Mouse (Mus musculus) kidney, adult 2 months (tissue): ENCODE results near the gene Ptgir. TPM values are rescaled to one million over a fixed set of nuclear protein-coding genes. Genes with fewer than 3 reads are reported as not detected.
A peak's percentile ranks its signal among the peaks of the same experiment; 100 is the strongest.

Source experiments
- DNase-seq: peaks from one replicate; pipeline ENCODE4 v3.0.0; 2021
- H3K27ac ChIP-seq: fragments of 200-500 bp; 2 replicates; pipeline ENCODE4 v1.5.1; 2012; ENCODE audit warnings: low read depth, low read length, control low read depth, inconsistent platforms; ENCODE audit not compliant: insufficient read depth
- H3K27me3 ChIP-seq: fragments of 200-500 bp; replicated peaks from 2 replicates; pipeline ENCODE4 v1.6.1; 2012; ENCODE audit warnings: mild to moderate bottlenecking, moderate library complexity, low read length, inconsistent platforms; ENCODE audit not compliant: control insufficient read depth, insufficient read depth
- H3K36me3 ChIP-seq: fragments of 200-500 bp; 2 replicates; pipeline ENCODE4 v1.6.1; 2012; ENCODE audit warnings: mild to moderate bottlenecking, moderate library complexity, low read length, inconsistent platforms; ENCODE audit not compliant: control insufficient read depth, insufficient read depth
- H3K4me1 ChIP-seq: fragments of 200-500 bp; 2 replicates; pipeline ENCODE4 v1.6.1; 2011; ENCODE audit warnings: low read length; ENCODE audit not compliant: control insufficient read depth, insufficient read depth
- H3K4me3 ChIP-seq: fragments of 200-500 bp; 2 replicates; pipeline ENCODE4 v1.5.1; 2011; ENCODE audit warnings: mild to moderate bottlenecking, low read depth, low read length, control low read depth; ENCODE audit not compliant: insufficient read depth
- CTCF ChIP-seq: fragments of 200-500 bp; conservative IDR thresholded peaks from 2 replicates; pipeline ENCODE4 v1.5.1; 2011; ENCODE audit warnings: low read depth, mild to moderate bottlenecking, control low read depth, low read length, moderate library complexity, mixed read lengths; ENCODE audit not compliant: insufficient read depth, insufficient read length
- POLR2A ChIP-seq: fragments of 200-500 bp; IDR thresholded peaks from one replicate; pipeline ENCODE4 v1.6.1; 2011; ENCODE audit warnings: low read depth, low read length, control low read depth
- WGBS: fragments of 180-500 bp; shearing (Covaris S2); methylation state at CpG from one replicate; pipeline ENCODE4 v1.1.7; 2018; 5-methylcytosine and 5-hydroxymethylcytosine counted together
- polyA plus RNA-seq: library from polyadenylated mRNA; depleted of rRNA; stranded (reverse); fragments of >200 nt; gene quantifications from 2 replicates; pipeline ENCODE4 v1.2.3, GENCODE M21; 2012

Ptgir gene
- polyA plus RNA-seq, 1 experiment: 4.0 TPM

DNA sequence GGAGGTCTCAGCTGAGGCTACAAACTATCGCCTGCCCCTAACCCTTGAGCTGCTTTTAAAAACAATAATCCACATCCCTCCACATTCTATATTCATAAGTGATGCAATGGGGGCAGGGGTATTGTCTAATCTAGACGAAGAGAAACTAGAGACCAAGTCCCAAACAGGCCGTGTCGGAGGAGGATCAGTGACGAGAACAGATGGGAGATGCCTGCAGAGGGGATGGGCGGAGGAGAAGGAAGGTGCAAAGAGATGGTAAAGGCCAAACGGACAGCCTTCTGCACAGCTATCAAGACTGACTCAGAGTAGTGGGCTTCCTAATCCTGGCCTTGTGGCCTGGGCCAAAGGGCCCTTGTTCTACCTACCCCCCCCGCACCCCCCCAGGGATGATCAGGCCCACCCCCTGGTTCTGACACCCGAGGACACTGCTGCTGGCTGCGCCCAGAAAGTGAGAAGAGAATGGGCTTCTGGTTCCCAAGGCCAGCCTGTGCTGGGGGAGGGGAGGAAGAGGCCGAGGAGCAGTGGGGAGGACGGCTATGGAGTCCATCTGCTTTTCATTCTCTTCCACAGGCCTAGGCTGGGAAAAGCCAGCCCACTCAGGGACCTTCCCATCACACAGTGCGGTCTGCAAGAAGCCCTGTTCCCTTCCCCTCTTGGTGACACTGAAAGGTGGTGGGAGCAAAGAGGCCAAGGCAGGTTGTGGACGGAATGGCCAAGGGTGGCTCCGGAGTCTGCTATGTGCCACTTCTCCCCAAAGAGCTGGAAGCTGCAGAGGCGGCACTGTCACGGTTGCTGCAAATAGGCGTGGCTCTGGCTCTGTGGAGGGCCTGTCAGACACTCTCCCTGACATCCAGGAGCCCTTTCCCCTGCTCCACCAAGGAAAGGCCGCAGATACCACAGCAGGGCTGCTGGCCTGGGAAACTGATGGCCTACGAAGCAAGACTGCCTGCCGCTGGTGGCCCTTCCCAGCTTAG, 14.8 kb downstream of the Ptgir start:
- Histone ChIP-seq H3K27me3 (no peaks in the 10 kb centered on the region), H3K4me1 (peaks cover 14% of the 10 kb centered on the region), H3K4me3 (peak overlapping the region; percentile 85), H3K36me3 (0 out of 2 replicates have a peak, but pooled peaks cover 2% of the 10 kb centered on the region), H3K27ac (peak overlapping the region; percentile 60)
- DNase-seq: no peak
- WGBS: 43% methylated on average over 21 of the region's 21 CpGs
- TF ChIP-seq CTCF: no peak
- no peak for TF ChIP-seq POLR2A

DNA sequence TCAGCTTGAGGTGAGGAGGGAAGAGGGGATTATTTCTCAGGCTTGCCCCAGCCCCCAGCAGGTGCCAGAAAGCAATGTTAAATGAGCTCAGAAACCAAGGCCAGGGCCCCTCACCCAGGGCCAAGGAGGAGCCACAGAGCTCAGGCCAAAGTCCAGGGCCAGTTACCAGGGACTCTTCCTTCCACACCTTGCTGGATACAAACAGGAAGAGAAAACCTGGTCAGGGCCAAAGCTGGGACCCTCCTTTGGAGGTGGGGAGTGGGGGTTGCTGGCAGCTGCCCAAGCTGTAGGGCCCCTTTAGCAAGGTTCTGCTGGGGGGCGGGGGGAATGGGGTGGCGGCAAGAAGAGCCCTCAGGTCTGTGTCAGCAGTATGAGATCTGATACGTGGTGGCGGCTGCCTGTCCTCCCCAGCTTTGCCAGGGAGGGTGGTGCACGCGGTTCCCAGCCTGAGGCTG, 15.6 kb downstream of the Ptgir start:
- Histone ChIP-seq H3K36me3 (0 out of 2 replicates have a peak, but pooled peaks cover 1% of the 10 kb centered on the region), H3K27ac (peak overlapping the region; percentile 60), H3K4me3 (peak overlapping the region; percentile 85), H3K27me3 (no peaks in the 10 kb centered on the region), H3K4me1 (peaks cover 14% of the 10 kb centered on the region)
- WGBS: 16% methylated on average over 6 of the region's 6 CpGs
- no peak for TF ChIP-seq POLR2A
- TF ChIP-seq CTCF: no peak
- DNase-seq: peak; percentile 74

DNA sequence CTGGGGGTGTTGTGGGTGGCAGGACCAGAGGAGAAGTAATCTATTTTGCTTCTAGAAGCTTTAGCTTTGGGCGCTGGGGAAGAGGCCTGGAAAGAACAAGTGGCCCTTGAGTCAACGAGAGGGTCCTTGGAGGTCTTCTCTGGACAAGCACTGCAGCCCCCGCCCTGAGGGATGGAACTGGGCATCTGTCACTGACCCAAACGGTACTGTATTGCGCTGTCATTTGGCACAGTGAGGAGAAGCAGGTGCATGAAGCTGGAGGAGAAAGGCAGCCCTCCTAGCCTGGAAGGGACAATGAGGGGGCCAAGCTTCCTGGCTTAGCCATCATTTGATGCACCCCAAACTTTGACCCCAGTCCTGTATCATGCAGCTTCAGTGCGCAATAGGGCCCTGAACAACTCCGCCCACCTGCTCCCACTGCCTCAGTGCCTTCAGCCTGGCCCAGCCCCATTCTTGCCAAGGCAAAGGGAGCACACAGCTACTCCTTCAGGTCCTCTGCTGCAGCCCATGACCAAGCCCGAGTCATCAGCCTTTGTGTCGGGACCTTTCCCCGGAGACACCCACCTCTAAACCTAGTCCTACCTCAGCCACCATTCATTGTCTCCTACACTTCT, 16.2 kb downstream of the Ptgir start:
- no peaks in the 10 kb centered on the region for H3K36me3 ChIP-seq
- TF ChIP-seq POLR2A (no peak), CTCF (no peak)
- H3K4me3 ChIP-seq: peak overlapping the region; percentile 85
- 27% methylated on average over 10 of the region's 10 CpGs for WGBS
- H3K27me3 ChIP-seq: no peaks in the 10 kb centered on the region
- peak; percentile 55 for DNase-seq
- H3K27ac ChIP-seq: peak overlapping the region; percentile 8; the same call in 1 of the 2 replicates
- H3K4me1 ChIP-seq: peaks cover 14% of the 10 kb centered on the region

DNA sequence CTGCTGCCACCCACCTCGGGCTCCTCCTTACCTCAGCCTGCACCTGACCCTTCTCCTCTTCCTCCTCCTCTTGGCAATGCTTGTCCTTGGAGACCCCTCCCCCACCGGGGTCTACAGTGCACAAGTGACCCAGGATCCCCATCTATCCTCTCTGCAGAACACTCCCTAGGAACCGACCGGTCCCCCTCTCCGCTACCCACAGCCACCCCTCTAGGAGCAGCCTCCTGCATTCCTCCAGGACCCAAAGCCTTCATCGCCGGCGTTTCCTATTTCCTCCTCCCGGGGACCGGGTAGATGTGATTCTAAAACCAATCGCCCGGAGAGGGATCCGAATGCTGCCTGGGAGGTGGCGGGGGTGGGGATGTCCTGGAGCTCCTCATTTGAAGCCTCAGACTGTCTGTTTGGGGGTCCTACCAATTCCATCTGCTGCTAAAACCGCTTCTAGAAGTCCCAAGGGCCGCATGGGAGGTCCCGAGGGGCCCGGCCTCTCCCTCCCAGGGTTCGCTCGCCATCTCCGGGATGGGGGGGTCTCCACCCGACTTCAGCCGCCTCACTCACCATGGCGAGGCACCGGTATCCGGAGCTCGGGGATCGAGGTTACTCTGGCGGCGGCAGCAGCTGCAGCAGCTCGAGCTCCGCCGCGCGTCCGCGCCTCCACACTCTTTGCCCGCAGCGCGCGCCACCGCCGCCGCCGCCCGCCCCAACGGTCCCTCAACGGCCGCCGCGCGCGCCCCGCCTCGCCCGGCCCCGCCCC, 17.2 kb downstream of the Ptgir start:
- Histone ChIP-seq H3K4me1 (peaks cover 14% of the 10 kb centered on the region), H3K27me3 (no peaks in the 10 kb centered on the region), H3K27ac (peak overlapping the region; percentile 76), H3K36me3 (no peaks in the 10 kb centered on the region), H3K4me3 (peak overlapping the region; percentile 85)
- 1% methylated on average over 57 of the region's 57 CpGs for WGBS
- DNase-seq: no peak
- peak; percentile 8 for TF ChIP-seq POLR2A
- no peak for TF ChIP-seq CTCF

DNA sequence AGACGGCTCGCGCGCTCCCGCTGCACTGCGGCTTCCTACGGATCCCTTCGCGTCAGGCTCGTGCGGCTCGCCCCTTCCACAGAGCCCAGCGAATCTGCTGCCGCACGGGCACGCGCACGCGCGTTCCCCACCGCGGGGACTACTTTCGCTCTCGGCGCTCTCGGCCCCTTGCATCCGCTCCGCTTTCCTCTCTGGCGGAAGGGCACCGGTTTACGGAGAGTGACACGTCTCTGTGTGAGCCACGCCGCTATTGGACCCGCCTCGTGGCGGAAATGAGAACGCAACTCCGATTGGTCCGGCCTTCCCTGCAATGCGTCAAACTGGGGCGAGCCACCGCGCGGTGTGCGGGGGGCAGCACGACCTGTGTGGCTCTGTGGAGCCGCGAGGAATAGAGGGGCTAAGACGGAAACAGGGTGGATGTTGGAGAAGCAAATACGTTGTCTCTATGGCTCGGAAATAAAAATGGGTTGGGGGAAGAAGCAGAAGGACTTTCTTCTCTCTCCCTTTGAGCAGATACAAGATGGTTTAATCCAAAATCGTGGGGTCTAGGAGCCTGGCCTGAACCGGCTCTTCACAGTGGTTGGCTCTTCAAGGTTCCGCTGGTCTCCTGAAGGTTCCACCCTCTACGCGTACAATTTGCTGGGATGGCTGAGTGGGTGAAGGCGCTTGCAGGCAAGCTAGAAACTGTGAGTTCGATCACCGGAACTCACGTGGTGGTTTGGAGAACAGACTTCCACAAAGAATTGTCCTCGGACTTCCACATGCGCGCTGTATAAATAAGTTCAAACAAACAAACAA, 17.9 kb downstream of the Ptgir start, which contains the start of gene Calm3:
Gene Calm3 (minus strand): TSS at position 78 of the 798 bp plus-strand sequence.
- Histone ChIP-seq H3K36me3 (no peaks in the 10 kb centered on the region), H3K27ac (peak within 1 kb of the TSS; percentile 100), H3K4me1 (peaks cover 14% of the 10 kb centered on the region), H3K27me3 (no peaks in the 10 kb centered on the region), H3K4me3 (peak within 1 kb of the TSS; percentile 85)
- TF ChIP-seq CTCF: 0 out of 2 replicates have a peak, but pooled peaks have one; percentile 1
- peak; percentile 22 for TF ChIP-seq POLR2A
- 2% methylated on average over 64 of the region's 64 CpGs for WGBS
- peak; percentile 100 for DNase-seq

DNA sequence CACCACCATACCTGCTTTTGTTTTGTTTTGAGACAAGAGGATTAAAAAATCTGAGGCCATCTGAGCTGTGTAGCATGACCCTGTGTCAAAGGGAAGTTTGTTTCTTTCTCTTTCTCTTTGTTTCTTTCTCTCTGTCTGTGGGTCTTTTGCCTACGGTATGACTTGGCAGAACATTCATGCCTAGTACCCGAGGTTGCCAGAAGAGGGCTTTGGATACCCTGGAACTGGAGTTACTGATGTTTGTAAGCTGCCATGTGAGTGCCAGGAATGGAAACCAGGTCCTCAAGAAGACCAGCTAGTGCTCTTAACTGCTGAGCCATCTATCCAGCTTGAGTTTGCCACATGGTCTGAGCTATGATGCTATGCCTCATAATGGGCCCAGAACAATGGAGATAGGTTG, 22.1 kb downstream of the Ptgir start:
- H3K27me3 ChIP-seq: no peaks in the 10 kb centered on the region
- no peaks in the 10 kb centered on the region for H3K4me1 ChIP-seq
- no peak overlapping the region for H3K4me3 ChIP-seq
- no peak overlapping the region for H3K27ac ChIP-seq
- DNase-seq: no peak
- H3K36me3 ChIP-seq: no peaks in the 10 kb centered on the region
- WGBS: 37% methylated on average over 2 of the region's 2 CpGs
- TF ChIP-seq POLR2A (no peak), CTCF (no peak)
